Mouse (Mus musculus): ENCODE results near the gene Dgat2.

DNA sequence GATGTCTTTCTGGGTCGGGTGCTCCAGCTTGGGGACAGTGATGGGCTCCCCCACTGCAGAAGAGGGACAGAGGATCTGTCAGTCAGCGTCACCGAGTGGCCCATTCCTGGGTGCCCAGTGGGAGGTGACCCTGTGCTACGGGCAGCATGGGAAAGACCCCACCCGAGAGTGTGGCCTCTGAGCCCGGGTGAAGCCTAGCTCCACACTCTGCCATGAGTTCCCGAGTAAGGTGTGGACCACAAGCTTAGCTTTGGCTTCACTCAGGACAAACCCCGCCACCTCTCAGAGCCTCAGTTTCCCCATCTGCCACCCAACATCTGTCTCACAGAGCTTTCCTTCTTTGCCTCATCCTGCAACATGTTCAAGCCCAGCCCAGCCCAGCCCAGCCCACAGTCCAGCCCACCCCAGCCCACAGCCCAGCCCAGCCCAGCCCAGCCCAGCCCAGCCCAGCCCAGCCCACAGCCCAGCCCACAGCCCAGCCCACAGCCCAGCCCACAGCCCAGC is 27.8 kb downstream of the Dgat2 start:
- TF ChIP-seq CTCF (IDR thresholded peaks at IDR 0.05; ENCODE audit: low read depth, low read length) (no peak), POLR2A (IDR thresholded peaks at IDR 0.05; ENCODE audit: insufficient read depth, low read length) (no peak), EP300 (IDR thresholded peaks at IDR 0.05; ENCODE audit: insufficient read depth, low read depth, low read length) (no peak)

Measured in ES-Bruce4 (cell line).